Mouse (Mus musculus) myocyte (in vitro differentiated cells): ENCODE measurements around the gene Slc5a11. TPM values are rescaled to one million over a fixed set of nuclear protein-coding genes. Genes with fewer than 3 reads are reported as not detected.

Source experiments
- H3K27me3 ChIP-seq: one replicate; pipeline ENCODE4 v1.6.1; 2011; ENCODE audit not compliant: control insufficient read depth, insufficient read depth, insufficient read length
- H3K36me3 ChIP-seq: one replicate; pipeline ENCODE4 v1.6.1; 2011; ENCODE audit not compliant: control insufficient read depth, insufficient read depth
- H3K4me2 ChIP-seq: one replicate; pipeline ENCODE4 v1.6.1; 2011; ENCODE audit warnings: low read depth, control low read depth
- H3K4me3 ChIP-seq: one replicate; pipeline ENCODE4 v1.5.1; 2011; ENCODE audit warnings: mild to moderate bottlenecking, control low read depth, moderate library complexity
- H3K79me2 ChIP-seq: one replicate; pipeline ENCODE4 v1.6.1; 2011; ENCODE audit not compliant: control insufficient read depth, insufficient read depth
- H3ac ChIP-seq: one replicate; pipeline ENCODE4 v1.6.1; 2011; ENCODE audit not compliant: control insufficient read depth, insufficient read length
- CEBPB ChIP-seq: IDR thresholded peaks from 2 replicates; pipeline ENCODE4 v1.6.1; 2011; ENCODE audit warnings: mild to moderate bottlenecking, moderate library complexity; ENCODE audit not compliant: poor library complexity, insufficient read depth, severe bottlenecking
- E2F4 ChIP-seq: IDR thresholded peaks from one replicate; pipeline ENCODE4 v1.6.1; 2011; ENCODE audit warnings: mild to moderate bottlenecking, control low read depth, moderate library complexity; ENCODE audit not compliant: insufficient read depth
- MAX ChIP-seq: IDR thresholded peaks from one replicate; pipeline ENCODE4 v1.6.1; 2011; ENCODE audit warnings: low read depth, mild to moderate bottlenecking, control low read depth
- MYOD1 ChIP-seq, 3 experiments: IDR thresholded peaks; one replicate each; pipeline ENCODE4 v1.6.1; 2011; ENCODE audit warnings: control low read depth in 2 of 3, low read depth in 2 of 3, mild to moderate bottlenecking in 2 of 3, moderate library complexity in 1 of 3; ENCODE audit not compliant: insufficient read length in 2 of 3, control insufficient read depth in 1 of 3
- MYOG ChIP-seq, 3 experiments: IDR thresholded peaks; one replicate each; pipeline ENCODE4 v1.6.1; 2011; ENCODE audit warnings: control low read depth in 2 of 3, low read depth in 2 of 3, mild to moderate bottlenecking in 2 of 3; ENCODE audit not compliant: insufficient read length in 2 of 3, control insufficient read depth in 1 of 3, insufficient read depth in 1 of 3
- POLR2A ChIP-seq: IDR thresholded peaks from one replicate; pipeline ENCODE4 v1.6.1; 2011; ENCODE audit warnings: low read depth, mild to moderate bottlenecking, control low read depth, moderate library complexity; ENCODE audit not compliant: insufficient read length
- POLR2AphosphoS2 ChIP-seq: IDR thresholded peaks from one replicate; pipeline ENCODE4 v1.6.1; 2011; ENCODE audit warnings: low read depth, control low read depth; ENCODE audit not compliant: insufficient read length
- REST ChIP-seq: IDR thresholded peaks from one replicate; pipeline ENCODE4 v1.6.1; 2011; ENCODE audit warnings: mild to moderate bottlenecking, control low read depth, moderate library complexity; ENCODE audit not compliant: insufficient read depth, insufficient read length
- SRF ChIP-seq: IDR thresholded peaks from one replicate; pipeline ENCODE4 v1.6.1; 2011; ENCODE audit warnings: low read depth; ENCODE audit not compliant: control insufficient read depth, insufficient read length
- TCF12 ChIP-seq: IDR thresholded peaks from one replicate; pipeline ENCODE4 v1.6.1; 2011; ENCODE audit warnings: mild to moderate bottlenecking, control low read depth; ENCODE audit not compliant: poor library complexity, insufficient read depth, severe bottlenecking
- TCF3 ChIP-seq: IDR thresholded peaks from one replicate; pipeline ENCODE4 v1.6.1; 2011; ENCODE audit warnings: low read depth, control low read depth; ENCODE audit not compliant: insufficient read length
- USF1 ChIP-seq: IDR thresholded peaks from one replicate; pipeline ENCODE4 v1.6.1; 2011; ENCODE audit warnings: low read depth, mild to moderate bottlenecking, control low read depth, moderate library complexity
- polyA plus RNA-seq: library from polyadenylated mRNA; unstranded; fragments of >200 nt; fragmentation: generic; extraction: Trizol; gene quantifications from one replicate; pipeline ENCODE4 v1.2.1, GENCODE M21; 2012; ENCODE audit warnings: missing spikeins

The Slc5a11 gene
- polyA plus RNA-seq, 1 experiment: not detected

- H3ac ChIP-seq: no peak overlapping the region
- peaks cover 40% of the 10 kb centered on the region for H3K27me3 ChIP-seq
- H3K79me2 ChIP-seq: no peaks in the 10 kb centered on the region
- TF ChIP-seq POLR2A: no peak
- TF ChIP-seq USF1: no peak
- TF ChIP-seq POLR2AphosphoS2: no peak
- TF ChIP-seq TCF12: no peak
- TF ChIP-seq TCF3: no peak
- no peak for TF ChIP-seq MAX
- no peak for TF ChIP-seq SRF
- no peak for TF ChIP-seq CEBPB
- TF ChIP-seq MYOD1 (IDR thresholded peaks at IDR 0.05; ENCODE audit: control insufficient read depth in 1 of 3, insufficient read length in 2 of 3, low read depth in 2 of 3): no peak
- no peak for TF ChIP-seq E2F4
- no peak for TF ChIP-seq MYOG (IDR thresholded peaks at IDR 0.05; ENCODE audit: control insufficient read depth in 1 of 3, insufficient read depth in 1 of 3, insufficient read length in 2 of 3, low read depth in 2 of 3)
- no peak for TF ChIP-seq REST
- no peak overlapping the region for H3K4me2 ChIP-seq
- H3K36me3 ChIP-seq: no peaks in the 10 kb centered on the region
- H3K4me3 ChIP-seq: no peak overlapping the region
Observed at GRCm38 (mm10) chr7:123254196-123254970, 39.8 kb downstream of the Slc5a11 start.

GRCm38 (mm10) chr7:123258103-123258502, 43.5 kb downstream of the Slc5a11 start:
- Histone ChIP-seq H3K36me3 (no peaks in the 10 kb centered on the region), H3K4me2 (no peak overlapping the region), H3K79me2 (no peaks in the 10 kb centered on the region), H3ac (no peak overlapping the region), H3K27me3 (peaks cover 51% of the 10 kb centered on the region), H3K4me3 (no peak overlapping the region)
- TF ChIP-seq SRF: no peak
- TF ChIP-seq MAX: no peak
- no peak for TF ChIP-seq REST
- TF ChIP-seq MYOG (IDR thresholded peaks at IDR 0.05; ENCODE audit: control insufficient read depth in 1 of 3, insufficient read depth in 1 of 3, insufficient read length in 2 of 3, low read depth in 2 of 3): no peak
- no peak for TF ChIP-seq POLR2AphosphoS2
- TF ChIP-seq USF1: no peak
- TF ChIP-seq POLR2A: no peak
- no peak for TF ChIP-seq CEBPB
- no peak for TF ChIP-seq TCF3
- TF ChIP-seq MYOD1 (IDR thresholded peaks at IDR 0.05; ENCODE audit: control insufficient read depth in 1 of 3, insufficient read length in 2 of 3, low read depth in 2 of 3): no peak
- TF ChIP-seq E2F4: no peak
- no peak for TF ChIP-seq TCF12

- Histone ChIP-seq H3ac (no peak overlapping the region), H3K4me2 (no peak overlapping the region), H3K79me2 (no peaks in the 10 kb centered on the region)
Observed at GRCm38 (mm10) chr7:123273056-123273455, 58.5 kb downstream of the Slc5a11 start.

GRCm38 (mm10) chr7:123276568-123276967, 62.0 kb downstream of the Slc5a11 start:
- no peak overlapping the region for H3K4me3 ChIP-seq
- H3K36me3 ChIP-seq: peaks cover 5% of the 10 kb centered on the region
- TF ChIP-seq SRF: no peak
- TF ChIP-seq POLR2A: no peak
- no peak for TF ChIP-seq POLR2AphosphoS2
- TF ChIP-seq TCF3: no peak
- no peak for TF ChIP-seq TCF12
- no peak overlapping the region for H3K4me2 ChIP-seq
- no peak overlapping the region for H3ac ChIP-seq
- H3K27me3 ChIP-seq: no peaks in the 10 kb centered on the region
- H3K79me2 ChIP-seq: no peaks in the 10 kb centered on the region

More at GRCm38 (mm10) chr7:123273056-123273455, 58.5 kb downstream of the Slc5a11 start:
- H3K4me3 ChIP-seq: no peak overlapping the region
- TF ChIP-seq MYOG (IDR thresholded peaks at IDR 0.05; ENCODE audit: control insufficient read depth in 1 of 3, insufficient read depth in 1 of 3, insufficient read length in 2 of 3, low read depth in 2 of 3) (no peak), USF1 (no peak), POLR2AphosphoS2 (no peak)
- H3K36me3 ChIP-seq: no peaks in the 10 kb centered on the region
- H3K27me3 ChIP-seq: peaks cover 5% of the 10 kb centered on the region

GRCm38 (mm10) chr7:123279797-123280196, 65.2 kb downstream of the Slc5a11 start:
- Histone ChIP-seq H3K27me3 (no peaks in the 10 kb centered on the region), H3K4me3 (no peak overlapping the region), H3K4me2 (no peak overlapping the region), H3K79me2 (no peaks in the 10 kb centered on the region), H3ac (no peak overlapping the region), H3K36me3 (peaks cover 11% of the 10 kb centered on the region)
- TF ChIP-seq MYOG (IDR thresholded peaks at IDR 0.05; ENCODE audit: control insufficient read depth in 1 of 3, insufficient read depth in 1 of 3, insufficient read length in 2 of 3, low read depth in 2 of 3): no peak
- TF ChIP-seq CEBPB: no peak
